Mouse (Mus musculus) lung, embryonic 15.5 days (tissue): Measurements from ENCODE around the gene Togaram2. TPM values are rescaled to one million over a fixed set of nuclear protein-coding genes. Genes with fewer than 3 reads are reported as not detected.
"Not testable (repeated sequence)": the region's sequence is repeated elsewhere in the genome, so short reads cannot be mapped to it uniquely, and the experiment has no call there.

Experiments used
- ATAC-seq: fragments of 200-750 bp; cut with Nextera tagmentation; 2 replicates; pipeline ENCODE4 v1.8.0; 2017; ENCODE audit warnings: moderate number of reproducible peaks, borderline replicate concordance; ENCODE audit not compliant: low FRiP score, low TSS enrichment; ENCODE audit errors: extremely low read depth
- H3K27ac ChIP-seq: fragments of 300-500 bp; sonication (generic); 2 replicates; pipeline ENCODE4 v1.5.1; 2015; ENCODE audit warnings: moderate library complexity, mild to moderate bottlenecking, inconsistent platforms
- H3K27me3 ChIP-seq: fragments of 300-500 bp; sonication (generic); 2 replicates; pipeline ENCODE4 v1.6.1; 2015; ENCODE audit warnings: inconsistent platforms
- H3K36me3 ChIP-seq: fragments of 300-500 bp; sonication (generic); 2 replicates; pipeline ENCODE4 v1.6.1; 2015; ENCODE audit warnings: inconsistent platforms
- H3K4me1 ChIP-seq: fragments of 300-500 bp; sonication (generic); 2 replicates; pipeline ENCODE4 v1.6.1; 2015; ENCODE audit warnings: inconsistent platforms
- H3K4me2 ChIP-seq: fragments of 300-500 bp; sonication (generic); 2 replicates; pipeline ENCODE4 v1.6.1; 2015; ENCODE audit warnings: inconsistent platforms, mild to moderate bottlenecking, moderate library complexity
- H3K4me3 ChIP-seq: fragments of 300-500 bp; sonication (generic); 2 replicates; pipeline ENCODE4 v1.5.1; 2015; ENCODE audit warnings: mild to moderate bottlenecking, inconsistent platforms
- H3K9ac ChIP-seq: fragments of 300-500 bp; sonication (generic); 2 replicates; pipeline ENCODE4 v1.6.1; 2015; ENCODE audit warnings: inconsistent platforms
- H3K9me3 ChIP-seq: fragments of 300-500 bp; sonication (generic); 2 replicates; pipeline ENCODE4 v1.6.1; 2016; ENCODE audit warnings: inconsistent platforms
- WGBS: fragments of 180-500 bp; shearing (Covaris S2); methylation state at CpG from one replicate; pipeline ENCODE4 v1.1.7; 2015; 5-methylcytosine and 5-hydroxymethylcytosine counted together
- polyA plus RNA-seq: library from polyadenylated mRNA; unstranded; fragments of >200 nt; fragmentation: Nextera tagmentation; extraction: Ambion mirVana; gene quantifications from 2 replicates; pipeline ENCODE4 v1.2.1, GENCODE M21; 2015

The Togaram2 gene
- polyA plus RNA-seq, 1 experiment from 2014 or later, result 1.6 TPM

DNA sequence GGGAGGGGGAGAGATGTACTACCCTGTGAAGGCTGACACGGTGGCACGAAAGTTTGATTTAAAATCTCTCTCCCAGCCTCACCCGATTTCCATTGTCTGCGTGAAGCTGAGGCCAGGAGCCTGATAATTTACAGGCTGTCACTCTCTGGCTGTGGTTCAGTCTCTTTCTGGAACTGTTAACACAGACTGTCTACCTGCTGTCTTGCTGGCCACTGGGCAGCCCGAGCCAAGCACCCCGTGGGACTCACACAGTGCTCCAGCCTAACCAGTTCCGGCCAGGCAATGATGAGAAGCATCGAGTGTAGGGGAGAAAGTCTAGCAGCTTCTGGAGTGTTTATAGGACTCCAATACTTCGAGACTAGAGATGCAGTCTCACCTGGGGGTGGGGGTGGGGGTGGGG lies 73.1 kb downstream of the Togaram2 start:
- Histone ChIP-seq H3K27me3 (no peaks in the 10 kb centered on the region), H3K9ac (no peak overlapping the region), H3K4me2 (no peak overlapping the region), H3K36me3 (no peaks in the 10 kb centered on the region), H3K4me3 (no peak overlapping the region), H3K4me1 (peaks cover 9% of the 10 kb centered on the region; the same call in 1 of the 2 replicates), H3K9me3 (no peaks in the 10 kb centered on the region), H3K27ac (no peak overlapping the region)
- 72% methylated on average over 9 of the region's 9 CpGs for WGBS
- no peak for ATAC-seq

DNA sequence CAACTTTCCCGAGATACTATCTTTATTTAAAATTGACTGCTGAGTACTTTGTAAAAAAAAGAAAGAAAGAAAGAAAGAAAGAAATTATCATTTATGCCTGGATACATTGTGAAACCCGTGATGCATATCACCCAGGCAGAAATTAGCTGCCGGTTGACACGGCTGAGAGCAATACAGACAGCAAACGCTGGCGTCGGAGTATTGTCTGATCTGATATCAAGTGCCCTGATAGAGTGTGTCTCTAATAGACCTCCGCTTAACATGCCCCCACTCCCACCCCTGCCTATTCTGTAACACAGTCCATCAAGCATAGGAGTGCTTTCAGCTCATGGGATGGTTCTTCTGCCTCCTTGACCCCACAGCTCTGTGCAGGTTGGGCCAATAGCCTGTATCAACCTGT lies 74.5 kb downstream of the Togaram2 start:
- Histone ChIP-seq H3K4me1 (peaks cover 9% of the 10 kb centered on the region; the same call in 1 of the 2 replicates), H3K4me3 (no peak overlapping the region), H3K9me3 (no peaks in the 10 kb centered on the region), H3K27me3 (no peaks in the 10 kb centered on the region), H3K36me3 (no peaks in the 10 kb centered on the region), H3K4me2 (no peak overlapping the region), H3K27ac (no peak overlapping the region), H3K9ac (no peak overlapping the region)
- 59% methylated on average over 8 of the region's 8 CpGs for WGBS
- ATAC-seq, result no peak

- H3K27me3 ChIP-seq, result no peaks in the 10 kb centered on the region
- no peak for ATAC-seq
- WGBS, result 68% methylated on average over 9 of the region's 9 CpGs
Observed at GRCm38 (mm10) chr17:71749616-71750168, 76.6 kb downstream of the Togaram2 start.

DNA sequence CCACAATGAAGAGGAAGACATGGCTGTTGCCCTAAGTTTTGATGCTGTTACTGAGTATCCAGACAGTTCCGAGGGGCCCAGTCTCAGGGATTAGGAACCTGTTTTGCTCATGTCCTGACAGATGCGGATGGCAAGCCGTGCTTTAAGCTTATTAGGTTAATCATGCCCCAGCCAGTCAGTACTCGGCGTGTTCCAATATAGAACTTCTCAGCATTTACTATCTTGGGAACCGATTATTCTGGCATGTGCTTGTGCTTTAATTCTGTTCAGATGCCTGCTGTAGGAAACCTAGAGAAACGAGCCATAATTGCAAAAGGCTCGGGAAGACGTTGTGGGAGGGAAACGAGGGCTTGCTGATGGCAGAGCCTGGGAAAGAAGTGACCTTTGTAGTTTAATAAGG lies 79.8 kb downstream of the Togaram2 start, which contains the start of gene Pcare:
TSS of gene Pcare (minus strand) at position 64 of the 400 bp plus-strand sequence.
- Histone ChIP-seq H3K4me1 (no peaks in the 10 kb centered on the region), H3K9me3 (no peaks in the 10 kb centered on the region), H3K27me3 (no peaks in the 10 kb centered on the region), H3K27ac (no peak within 1 kb of the TSS), H3K4me3 (no peak within 1 kb of the TSS), H3K36me3 (no peaks in the 10 kb centered on the region), H3K4me2 (no peak within 1 kb of the TSS), H3K9ac (no peak within 1 kb of the TSS)
- WGBS, result 80% methylated on average over 10 of the region's 10 CpGs
- ATAC-seq, result no peak

More at GRCm38 (mm10) chr17:71749616-71750168, 76.6 kb downstream of the Togaram2 start:
- Histone ChIP-seq H3K27ac (no peak overlapping the region), H3K4me2 (no peak overlapping the region), H3K9me3 (no peaks in the 10 kb centered on the region), H3K4me1 (no peaks in the 10 kb centered on the region), H3K36me3 (no peaks in the 10 kb centered on the region), H3K9ac (no peak overlapping the region), H3K4me3 (no peak overlapping the region)

- no peak overlapping the region for H3K4me2 ChIP-seq
- ATAC-seq, result no peak
- H3K9ac ChIP-seq, result no peak overlapping the region
- H3K27me3 ChIP-seq, result no peaks in the 10 kb centered on the region
- H3K27ac ChIP-seq, result no peak overlapping the region
- 75% methylated on average over 7 of the region's 7 CpGs for WGBS
- H3K4me1 ChIP-seq, result no peaks in the 10 kb centered on the region
- H3K9me3 ChIP-seq, result no peaks in the 10 kb centered on the region
- no peaks in the 10 kb centered on the region for H3K36me3 ChIP-seq
- H3K4me3 ChIP-seq, result no peak overlapping the region
Observed at GRCm38 (mm10) chr17:71760536-71760935, 87.5 kb downstream of the Togaram2 start.

- H3K27me3 ChIP-seq, H3K36me3 ChIP-seq, H3K4me1 ChIP-seq, ATAC-seq, H3K4me3 ChIP-seq, H3K9ac ChIP-seq, H3K9me3 ChIP-seq, H3K27ac ChIP-seq, H3K4me2 ChIP-seq: not testable (repeated sequence)
- 61% methylated on average over 1 of the region's 1 CpGs for WGBS
Observed at GRCm38 (mm10) chr17:71768173-71768572, 95.1 kb downstream of the Togaram2 start, which contains the start of gene Clip4. TSS of gene Clip4 (plus strand) at chr17:71768473.

GRCm38 (mm10) chr17:71769564-71769963 lies 96.5 kb downstream of the Togaram2 start:
- Histone ChIP-seq H3K4me2 (no peak overlapping the region), H3K4me1 (no peaks in the 10 kb centered on the region), H3K4me3 (no peak overlapping the region), H3K27ac (no peak overlapping the region), H3K27me3 (no peaks in the 10 kb centered on the region), H3K9ac (no peak overlapping the region), H3K36me3 (no peaks in the 10 kb centered on the region), H3K9me3 (no peaks in the 10 kb centered on the region)
- 52% methylated on average over 6 of the region's 6 CpGs for WGBS
- ATAC-seq, result no peak

- Histone ChIP-seq H3K4me1 (no peaks in the 10 kb centered on the region), H3K4me3 (no peak overlapping the region), H3K27ac (no peak overlapping the region), H3K4me2 (no peak overlapping the region), H3K9me3 (no peaks in the 10 kb centered on the region), H3K36me3 (no peaks in the 10 kb centered on the region), H3K27me3 (no peaks in the 10 kb centered on the region), H3K9ac (no peak overlapping the region)
- WGBS, result 81% methylated on average over 3 of the region's 3 CpGs
- no peak for ATAC-seq
Observed at GRCm38 (mm10) chr17:71770696-71771095, 97.6 kb downstream of the Togaram2 start.

DNA sequence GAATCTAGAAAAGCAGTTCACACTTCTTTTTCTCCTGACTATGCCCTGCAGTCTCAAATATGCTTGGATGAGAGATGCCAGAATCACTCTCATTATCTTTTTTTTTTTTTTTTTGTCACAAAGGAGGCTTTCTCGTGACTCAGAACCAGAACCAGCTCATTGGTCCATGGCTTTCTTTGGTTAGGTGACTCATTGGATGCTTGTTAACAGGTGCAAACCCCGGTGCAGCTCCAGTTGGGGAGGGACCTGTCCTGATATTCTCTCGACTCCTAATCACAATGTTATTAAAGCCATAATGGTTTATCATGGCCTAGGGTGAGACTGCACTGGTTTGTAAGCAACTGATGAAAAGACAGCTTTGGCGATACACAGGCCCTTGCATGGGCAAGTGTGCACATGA lies 101.1 kb downstream of the Togaram2 start:
- Histone ChIP-seq H3K27ac (no peak overlapping the region), H3K27me3 (no peaks in the 10 kb centered on the region), H3K4me3 (no peak overlapping the region), H3K4me1 (no peaks in the 10 kb centered on the region), H3K4me2 (no peak overlapping the region), H3K36me3 (no peaks in the 10 kb centered on the region), H3K9me3 (no peaks in the 10 kb centered on the region), H3K9ac (no peak overlapping the region)
- WGBS, result 69% methylated on average over 4 of the region's 4 CpGs
- ATAC-seq, result no peak

DNA sequence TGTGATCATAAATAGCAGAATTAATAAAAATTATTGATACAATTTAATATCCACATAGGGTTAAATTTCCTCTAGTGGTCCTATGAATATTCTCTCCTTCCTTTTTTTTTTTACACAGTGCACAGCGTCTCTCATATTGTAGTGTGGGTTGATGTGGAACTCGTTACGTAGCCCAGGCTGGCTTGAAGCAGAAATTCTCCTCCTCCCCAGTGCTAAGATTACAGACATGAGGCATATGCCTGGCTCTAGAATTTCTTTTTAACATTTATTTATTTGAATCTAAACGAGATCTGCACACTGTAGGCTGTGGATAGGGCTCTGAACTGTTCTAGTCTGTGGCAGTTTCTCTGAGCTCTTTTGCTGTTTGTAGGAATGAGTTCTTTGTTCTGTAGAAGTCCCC lies 102.2 kb downstream of the Togaram2 start:
- Histone ChIP-seq H3K4me1 (no peaks in the 10 kb centered on the region), H3K27ac (no peak overlapping the region), H3K4me3 (no peak overlapping the region), H3K9ac (no peak overlapping the region), H3K4me2 (no peak overlapping the region), H3K9me3 (no peaks in the 10 kb centered on the region), H3K36me3 (no peaks in the 10 kb centered on the region), H3K27me3 (no peaks in the 10 kb centered on the region)
- ATAC-seq, result no peak
- 65% methylated on average over 4 of the region's 4 CpGs for WGBS

DNA sequence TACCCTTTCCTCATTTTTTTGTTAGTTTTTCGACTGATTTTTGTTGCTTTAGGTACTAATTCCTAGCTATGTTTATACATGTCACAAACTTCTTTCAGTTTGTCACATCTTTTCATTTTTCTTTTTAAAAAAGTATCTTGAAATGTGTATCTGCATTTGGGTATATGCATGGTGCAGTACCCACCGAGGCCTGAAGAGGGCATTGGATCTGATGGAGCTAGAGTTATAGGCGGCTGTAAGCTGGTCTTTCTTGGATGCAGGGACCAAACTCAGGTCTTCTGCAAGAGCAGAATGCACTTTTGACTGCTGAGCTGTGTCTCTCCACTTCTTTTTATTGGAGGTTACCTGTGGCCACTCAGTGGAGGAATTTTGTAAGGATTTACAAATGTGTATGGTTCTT lies 105.6 kb downstream of the Togaram2 start:
- H3K27me3 ChIP-seq, result peaks cover 15% of the 10 kb centered on the region
- H3K9me3 ChIP-seq, result no peaks in the 10 kb centered on the region

More for the DNA sequence above, 105.6 kb downstream of the Togaram2 start:
- WGBS, result 75% methylated on average over 3 of the region's 3 CpGs
- Histone ChIP-seq H3K27ac (no peak overlapping the region), H3K4me1 (peaks cover 5% of the 10 kb centered on the region; the same call in 1 of the 2 replicates), H3K9ac (no peak overlapping the region), H3K36me3 (no peaks in the 10 kb centered on the region), H3K4me3 (no peak overlapping the region), H3K4me2 (no peak overlapping the region)
- no peak for ATAC-seq
